Comparison of ENCODE assay signal across 9 mouse cellular contexts in the genomic region with DNA sequence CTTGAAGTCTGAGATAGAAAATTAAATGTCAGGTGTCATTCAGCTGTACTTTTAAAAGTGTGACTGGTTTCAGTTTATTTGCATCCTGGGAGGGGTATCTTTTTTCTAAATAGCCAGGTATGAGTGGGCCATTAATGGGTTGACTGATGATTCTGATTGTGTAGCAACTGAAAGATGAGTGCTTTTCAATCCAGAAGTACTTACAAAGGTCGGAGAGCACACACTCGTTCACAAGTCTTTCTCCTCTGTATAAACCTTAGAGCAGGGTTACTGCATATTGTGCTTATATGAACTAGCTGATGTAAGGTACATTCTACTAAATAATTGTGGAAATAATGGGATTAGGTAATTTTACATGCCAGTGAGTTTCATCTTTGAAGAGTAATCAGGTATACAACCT. TPM values are rescaled to one million over a fixed set of nuclear protein-coding genes. Genes with fewer than 3 reads are reported as not detected.
DNase-seq lines count a peak whose midpoint lies in the region; ATAC-seq and TF ChIP-seq lines count a peak whose summit lies in the region.
"Had no signal": no experiment of that assay in that cellular context is flagged by ENCODE, and none has a peak within 500 bp of the region (broad histone marks: within the 10 kb centered on the region; RNA-seq: fewer than 3 reads in every experiment).

No protein-coding gene starts in this region.

- H3K4me3 ChIP-seq in gastrocnemius, adult 2 months = peak overlapping the region; percentile 94
- peak overlapping the region; percentile 100 for H3K4me3 ChIP-seq in forebrain, embryonic 15.5 days
- peak overlapping the region; percentile 18 to 85; a peak in 3 of 4 replicates for H3K4me3 ChIP-seq in liver, embryonic 14.5 days (ENCODE audit: insufficient read depth in 1 of 2, low read depth in 2 of 2, low read length in 2 of 2)

- no peaks in the 10 kb centered on the region for H3K36me3 ChIP-seq in forebrain, embryonic 15.5 days
- H3K36me3 ChIP-seq in liver, embryonic 14.5 days (replicated peaks; ENCODE audit: control insufficient read depth, insufficient read depth, low read depth) = no peaks in the 10 kb centered on the region

- TF ChIP-seq EP300 in liver, embryonic 14.5 days (IDR thresholded peaks at IDR 0.05; ENCODE audit: low read depth) = no peak

- peak overlapping the region; percentile 99 for H3K9ac ChIP-seq in forebrain, embryonic 15.5 days (replicated peaks)
- peak overlapping the region; percentile 43 for H3K9ac ChIP-seq in liver, embryonic 14.5 days (replicated peaks)

- no peak for TF ChIP-seq CTCF in gastrocnemius, adult 2 months (IDR thresholded peaks at IDR 0.05)
- TF ChIP-seq CTCF in liver, embryonic 14.5 days (IDR thresholded peaks at IDR 0.05; ENCODE audit: low read depth) = no peak

- no peak for DNase-seq in gastrocnemius, adult 2 months
- no peak for DNase-seq in gastrocnemius, adult 18-20 months (ENCODE audit: low spot score)
- DNase-seq in 416B (ENCODE audit: low read depth) = peak; percentile 40
- DNase-seq in liver, embryonic 14.5 days (ENCODE audit: low read depth in 3 of 3, low spot score in 3 of 3) = no peak
- no peak for DNase-seq in gastrocnemius, postnatal 4 days (ENCODE audit: low spot score in 2 of 2)
- DNase-seq in c-Kit-positive CD71-positive TER-119-positive erythroid progenitor cells, embryonic 14.5 days (ENCODE audit: low spot score) = no peak
- DNase-seq: kidney, adult 11 months had no signal

- WGBS in forebrain, embryonic 15.5 days = 5% methylated on average over 2 of the region's 2 CpGs
- WGBS in liver, embryonic 14.5 days (ENCODE audit: insufficient replicate concordance) = 25% methylated on average over 2 of the region's 2 CpGs

- H3K27me3 ChIP-seq in forebrain, embryonic 15.5 days = no peaks in the 10 kb centered on the region
- H3K27me3 ChIP-seq in liver, embryonic 14.5 days (ENCODE audit: control insufficient read depth, insufficient read depth, low read length) = no peaks in the 10 kb centered on the region

- H3K4me2 ChIP-seq in forebrain, embryonic 15.5 days (replicated peaks) = peak overlapping the region; percentile 82
- H3K4me2 ChIP-seq in liver, embryonic 14.5 days (ENCODE audit: low read depth) = peak overlapping the region; percentile 91

- H3K4me1 ChIP-seq in forebrain, embryonic 15.5 days = peaks cover 40% of the 10 kb centered on the region
- peaks cover 5 to 7% of the 10 kb centered on the region in 2 experiments; a peak in 3 of 4 replicates for H3K4me1 ChIP-seq in liver, embryonic 14.5 days (replicated peaks; ENCODE audit: control insufficient read depth in 2 of 2, insufficient read depth in 2 of 2, low read length in 1 of 2)

- no peaks in the 10 kb centered on the region for H3K9me3 ChIP-seq in forebrain, embryonic 15.5 days
- H3K9me3 ChIP-seq in liver, embryonic 14.5 days (ENCODE audit: control insufficient read depth, low read length) = no peaks in the 10 kb centered on the region

- peak overlapping the region; percentile 99 for H3K27ac ChIP-seq in gastrocnemius, adult 2 months
- peak overlapping the region; percentile 23; the same call in 1 of the 2 replicates for H3K27ac ChIP-seq in forebrain, embryonic 15.5 days (replicated peaks)
- no peak overlapping the region for H3K27ac ChIP-seq in liver, embryonic 14.5 days

- intact Hi-C loops in gastrocnemius, adult 2 months (cut with DNase I) = no loop called here

- no peak for ATAC-seq in forebrain, embryonic 15.5 days (replicated peaks)
- ATAC-seq in liver, embryonic 14.5 days (ENCODE audit: insufficient read depth) = no peak
- no peak for ATAC-seq in megakaryocyte progenitor cell, adult 5-6 weeks (replicated peaks; ENCODE audit: poor library complexity)

RNA-seq across cellular contexts. Expression of gene Kmt2e, which starts 2.5 kb away (rescaled TPM):
- total RNA-seq in gastrocnemius, adult 2 months (2021) = 10 to 100 TPM; 26.4 to 28.4 TPM
- total RNA-seq in gastrocnemius, adult 18-20 months (2021) = 10 to 100 TPM; 20.3 to 28.3 TPM
- polyA plus RNA-seq in forebrain, embryonic 15.5 days (2015; fragmentation: Nextera tagmentation; extraction: Ambion mirVana) = 198 and 206 TPM in 2 replicates
- 5.7 and 8.0 TPM in 2 replicates for polyA plus RNA-seq in liver, embryonic 14.5 days (2012; rRNA removed)
- polyA plus RNA-seq in liver, embryonic 14.5 days (2014; fragmentation: Nextera tagmentation; extraction: Ambion mirVana) = 24.7 and 25.0 TPM in 2 replicates
- 122 and 127 TPM in 2 replicates for total RNA-seq in megakaryocyte progenitor cell, adult 5-6 weeks (2015)
- total RNA-seq in megakaryocyte progenitor cell, adult 5-6 weeks (2017) = 50.1 and 60.1 TPM in 2 replicates
- total RNA-seq in gastrocnemius, postnatal 4 days (2021) = 10 to 100 TPM; 55.5 to 57.7 TPM
